Mouse (Mus musculus) right cerebral cortex, postnatal 4 days (tissue): ENCODE results near the gene Sox5.

ENCODE experiments used
- DNase-seq: peaks from one replicate; pipeline ENCODE4 v3.0.0-alpha.2; 2022

The Sox5 gene

DNA sequence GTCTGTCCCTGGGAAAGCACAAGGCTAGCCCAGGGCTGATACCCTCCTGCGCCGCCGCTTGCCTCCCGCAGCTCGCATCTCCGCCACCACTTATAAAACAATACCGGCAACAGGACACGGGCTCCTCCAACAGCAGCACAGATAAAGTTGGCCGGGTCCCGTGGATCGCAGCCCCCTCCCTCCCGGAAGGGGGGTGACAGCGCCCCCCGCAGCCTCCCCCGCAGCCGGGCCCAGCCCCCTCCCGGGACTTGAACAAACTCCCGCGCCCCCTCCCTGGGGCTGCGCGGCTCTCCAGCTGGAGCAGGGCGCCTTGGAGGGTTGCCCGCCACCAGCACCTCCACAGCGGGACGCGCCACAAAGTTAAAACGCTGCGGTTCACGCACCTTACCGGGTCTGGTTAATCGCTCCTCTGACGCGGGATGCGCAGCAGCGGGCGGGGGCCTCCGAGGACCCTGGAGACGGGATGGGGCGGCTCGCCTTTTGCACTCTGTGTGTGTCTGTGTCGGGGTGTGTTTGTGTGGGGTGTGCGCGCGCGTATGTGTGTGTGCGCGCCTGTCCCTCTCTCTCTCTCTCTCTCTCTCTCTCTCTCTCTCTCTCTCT lies at the start of gene Sox5:
Gene Sox5, minus strand, starts transcription at position 547 of the 600 bp plus-strand sequence.
- DNase-seq = peak; percentile 67

- DNase-seq = no peak
These were observed 43.3 kb upstream of the Sox5 start for GRCm38 (mm10) chr6:144825018-144825602.

DNA sequence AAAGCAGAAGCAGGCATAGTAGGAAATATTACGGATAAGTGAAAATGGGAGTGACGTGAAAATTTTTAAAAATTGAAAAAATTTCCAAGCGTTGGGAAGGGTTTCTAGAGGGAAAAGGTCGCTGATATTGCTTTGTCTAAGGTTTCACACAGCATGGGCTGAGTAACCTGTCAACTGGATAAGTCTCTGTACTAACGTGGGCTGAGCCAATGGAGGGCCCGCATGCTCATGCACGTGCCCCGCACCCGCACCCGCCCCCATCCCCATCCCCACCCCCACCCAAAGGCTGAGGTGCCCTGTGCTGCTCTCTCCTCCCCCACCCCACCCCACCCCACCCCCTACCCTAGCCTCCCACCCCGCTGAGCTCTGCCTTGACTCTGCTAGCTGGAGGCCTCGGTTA lies 42.4 kb upstream of the Sox5 start:
- DNase-seq = no peak

GRCm38 (mm10) chr6:144822594-144822993 lies 40.8 kb upstream of the Sox5 start:
- no peak for DNase-seq

GRCm38 (mm10) chr6:144821019-144821418 lies 39.2 kb upstream of the Sox5 start:
- DNase-seq = no peak

DNA sequence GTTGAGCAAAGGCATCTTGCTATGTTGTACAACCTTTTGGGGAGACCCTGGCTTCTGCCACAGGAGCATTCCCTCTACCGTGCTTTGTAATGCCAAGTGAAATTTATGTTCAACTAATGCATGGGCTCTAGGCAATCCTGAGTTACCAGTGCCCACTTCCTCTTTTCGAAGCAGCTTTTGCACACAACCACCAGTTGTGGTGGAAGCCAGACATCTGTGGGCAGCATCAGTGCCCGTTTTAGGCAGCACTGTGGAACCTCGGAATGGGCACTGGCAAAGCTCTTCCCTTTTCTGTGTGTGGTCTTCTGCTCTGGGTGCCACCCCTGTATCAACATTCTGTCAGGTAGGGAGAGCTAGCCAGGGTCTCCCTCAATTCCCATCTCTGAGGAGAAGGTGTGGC lies 36.2 kb upstream of the Sox5 start:
- DNase-seq = no peak

- no peak for DNase-seq
These were observed 35.7 kb upstream of the Sox5 start for GRCm38 (mm10) chr6:144817329-144817932.

GRCm38 (mm10) chr6:144815542-144815941 lies 33.8 kb upstream of the Sox5 start:
- DNase-seq = no peak

- DNase-seq = peak; percentile 18
These were observed 33.2 kb upstream of the Sox5 start for GRCm38 (mm10) chr6:144814931-144815364.

- DNase-seq = no peak
These were observed 22.5 kb upstream of the Sox5 start for GRCm38 (mm10) chr6:144804321-144804720.

DNA sequence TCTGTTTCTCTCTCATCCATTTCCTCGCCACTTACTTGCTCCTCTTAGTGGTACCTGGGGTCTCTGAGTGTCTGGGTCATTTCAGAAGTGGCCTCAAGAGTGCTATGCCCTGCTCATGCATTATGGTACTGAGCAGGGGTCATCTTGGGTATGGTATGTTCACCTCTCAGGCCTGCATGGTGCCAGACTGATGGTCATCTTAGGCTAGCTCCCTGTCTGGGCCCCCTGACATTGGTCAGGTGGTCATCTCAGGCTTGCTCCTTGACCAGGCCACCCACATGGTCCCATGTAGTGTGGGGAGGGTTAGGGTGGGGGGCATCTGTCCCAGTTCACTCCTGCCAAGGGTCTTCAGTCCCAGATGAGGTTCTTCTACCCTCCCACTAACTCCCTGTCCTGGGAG lies 21.3 kb upstream of the Sox5 start:
- DNase-seq = no peak

- DNase-seq = no peak
These were observed 12.6 kb upstream of the Sox5 start for GRCm38 (mm10) chr6:144794356-144794755.

GRCm38 (mm10) chr6:144792871-144793270 lies 11.1 kb upstream of the Sox5 start:
- DNase-seq = no peak

- no peak for DNase-seq
These were observed 1.5 kb upstream of the Sox5 start for GRCm38 (mm10) chr6:144783295-144783694.

DNA sequence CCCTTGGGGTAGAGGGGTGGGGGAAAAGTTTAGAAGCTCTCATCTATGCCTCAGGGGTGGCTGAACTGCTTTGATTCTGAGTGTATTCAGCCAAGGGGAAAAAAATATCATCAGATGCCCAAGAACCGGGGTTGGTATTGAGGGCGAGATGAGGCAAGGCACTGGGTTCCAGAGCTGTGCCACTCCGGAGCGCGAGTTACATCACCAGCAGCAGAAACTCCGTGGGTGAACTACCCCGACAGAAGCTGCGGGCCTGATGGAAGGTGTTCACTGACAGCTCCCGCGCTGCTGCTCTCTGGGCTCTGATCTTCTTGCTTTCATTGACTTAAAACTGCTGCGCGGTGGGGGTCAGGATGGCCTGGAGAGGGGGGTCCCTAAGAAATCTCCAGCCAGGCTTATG lies 1.1 kb upstream of the Sox5 start:
- DNase-seq = peak; percentile 13

DNA sequence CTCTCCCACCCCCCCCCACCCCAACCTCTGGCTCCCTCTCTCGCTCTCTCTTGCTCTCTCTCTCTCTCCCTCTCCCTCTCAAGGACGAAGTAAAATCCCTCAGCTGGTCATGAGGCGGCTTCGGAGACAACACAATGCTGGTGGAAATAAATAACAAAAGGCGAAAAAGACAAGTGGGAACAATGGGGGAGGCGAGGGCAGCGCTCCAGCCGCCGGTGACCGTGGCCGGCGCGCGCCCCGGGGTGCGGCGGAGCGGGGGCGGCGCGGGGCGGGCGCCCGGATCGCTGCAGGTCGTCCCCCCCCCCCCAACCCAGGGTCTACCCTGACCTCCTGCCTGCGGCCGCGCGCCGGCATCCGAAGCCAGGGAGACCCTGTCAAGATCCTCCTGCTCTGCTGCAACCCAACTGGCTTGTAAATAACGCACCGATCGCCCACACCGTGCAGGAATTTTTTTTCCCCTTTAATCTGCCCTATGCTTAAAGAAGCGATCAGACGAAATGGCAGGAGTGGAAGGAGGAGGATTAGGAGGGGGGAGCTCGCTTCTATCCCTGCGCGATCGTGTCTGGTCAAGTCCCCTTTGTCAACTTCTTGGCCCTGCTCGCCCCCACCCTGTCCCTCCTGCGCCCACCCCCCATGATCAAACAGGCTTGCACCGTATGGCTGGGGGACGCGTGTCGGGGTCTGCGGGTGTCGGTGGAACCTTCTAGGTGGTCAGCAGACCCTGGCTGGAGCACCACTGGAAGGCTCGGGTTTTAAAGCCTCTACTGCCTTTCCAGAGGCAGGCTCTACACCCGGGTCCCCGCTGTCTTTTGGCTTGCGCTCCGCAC lies 467 bp upstream of the Sox5 start:
- peak; percentile 20 for DNase-seq

GRCm38 (mm10) chr6:144780608-144781285 lies 1.0 kb downstream of the Sox5 start:
- DNase-seq = no peak

DNA sequence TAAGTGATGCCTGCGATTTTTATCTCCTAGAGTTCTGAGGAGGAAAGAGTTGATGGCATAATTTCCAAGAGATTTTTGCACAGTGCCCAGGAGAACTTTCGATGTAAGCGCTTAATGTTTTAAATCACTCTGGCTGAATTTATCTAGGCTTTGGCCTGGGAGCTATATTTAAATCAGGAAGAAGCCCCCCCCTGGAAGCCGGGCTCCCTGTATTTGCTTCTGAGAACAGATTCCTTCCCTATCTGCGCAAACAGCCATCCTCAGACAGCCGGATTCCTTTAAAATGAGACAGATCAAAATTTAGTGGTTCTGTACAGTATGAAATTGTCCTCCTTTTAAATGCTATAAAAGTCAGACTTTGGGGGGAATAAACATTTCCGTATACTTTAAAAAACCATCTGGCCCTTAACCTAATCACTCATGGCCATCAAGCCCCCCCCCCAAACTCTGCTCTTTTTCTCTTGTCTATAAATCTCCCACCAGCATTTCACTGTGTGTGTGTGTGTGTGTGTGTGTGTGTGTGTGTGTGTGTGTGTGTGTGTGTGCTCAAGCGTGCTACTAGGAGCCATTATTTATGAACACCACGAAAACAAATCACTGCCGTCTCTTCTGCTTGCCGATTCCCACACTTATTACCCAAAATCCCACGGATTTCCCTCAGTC lies 1.7 kb downstream of the Sox5 start:
- no peak for DNase-seq

- no peak for DNase-seq
These were observed 4.3 kb downstream of the Sox5 start for GRCm38 (mm10) chr6:144777356-144778035.

DNA sequence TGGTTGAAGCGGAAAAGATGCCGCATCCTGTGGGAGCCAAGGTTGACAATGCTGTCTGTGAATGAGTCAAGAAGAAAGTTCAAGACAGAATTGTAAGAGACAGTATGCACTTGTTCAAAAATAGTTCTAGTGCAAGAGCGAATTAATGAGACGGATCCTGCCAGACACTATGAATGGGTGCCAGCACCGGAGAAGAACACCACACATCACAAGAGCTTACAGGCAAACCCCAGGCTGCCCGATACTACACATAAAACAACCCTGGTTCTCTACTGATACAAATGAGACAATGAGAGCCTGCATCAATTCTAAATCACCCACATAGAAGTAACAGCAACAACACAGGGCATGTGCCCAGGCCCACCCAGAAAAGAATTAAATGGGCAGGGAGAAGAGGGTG lies 8.0 kb downstream of the Sox5 start:
- no peak for DNase-seq

- no peak for DNase-seq
These were observed 8.8 kb downstream of the Sox5 start for GRCm38 (mm10) chr6:144772985-144773384.
